Mouse (Mus musculus) B cell, adult 62 days (primary cell): ENCODE data around the gene Olfr350. TPM values are rescaled to one million over a fixed set of nuclear protein-coding genes. Genes with fewer than 3 reads are reported as not detected.

Source experiments
- total RNA-seq: library from RNA; stranded (reverse); gene quantifications from 4 replicates; pipeline ENCODE4 v1.2.4, GENCODE M21; 2023

The Olfr350 gene
- not detected in 4 replicates for total RNA-seq

DNA sequence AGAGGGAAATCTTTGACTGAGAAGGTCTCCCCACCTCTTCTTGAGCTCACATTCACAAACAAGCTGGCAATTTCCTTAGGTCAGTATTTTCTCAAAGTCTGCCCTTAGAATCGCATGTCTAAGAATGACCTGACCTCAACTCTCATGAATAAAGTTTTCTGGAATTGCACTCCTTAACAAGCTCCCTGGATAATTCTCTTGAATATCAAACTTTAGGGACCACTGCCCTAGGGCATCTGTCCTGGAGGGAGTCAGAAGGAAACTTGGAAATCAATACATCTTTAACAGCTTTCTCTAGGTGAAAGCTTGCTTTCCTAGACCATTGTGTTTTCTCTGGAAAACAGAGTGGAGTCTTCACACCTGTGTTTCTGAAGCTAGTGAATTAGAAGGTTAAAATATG lies at the start of gene Olfr350:
TSS of gene Olfr350 (plus strand) at position 301 of the 400 bp plus-strand sequence.

GRCm38 (mm10) chr2:36816932-36817331 lies 29.2 kb upstream of the Olfr350 start, which contains the start of gene Olfr3:
Gene Olfr3 (minus strand): TSS chr2:36817032.

DNA sequence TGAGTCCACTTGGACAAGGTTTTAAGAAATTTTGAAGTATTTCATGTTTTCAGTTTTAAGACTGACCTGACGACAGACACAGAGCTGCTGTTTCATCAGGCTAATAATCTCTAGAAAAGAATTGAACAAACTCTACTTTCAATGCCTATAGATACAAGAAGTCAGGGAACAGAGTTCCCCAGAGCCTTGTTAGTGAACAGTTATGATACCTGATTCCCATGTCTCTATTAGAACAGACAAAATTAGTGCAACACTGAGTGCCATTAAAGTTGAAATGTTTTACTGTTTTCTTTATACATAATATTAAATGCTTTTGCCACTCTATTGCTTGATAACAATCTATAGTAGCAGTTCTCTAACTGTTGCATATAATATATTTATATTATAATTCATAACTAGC lies 16.4 kb downstream of the Olfr350 start, which contains the start of gene Olfr351:
TSS of gene Olfr351 (minus strand) at position 101 of the 400 bp plus-strand sequence.

GRCm38 (mm10) chr2:36868160-36868559 lies 22.1 kb downstream of the Olfr350 start, which contains the start of gene Olfr352:
Gene Olfr352 (plus strand): TSS chr2:36868460.

GRCm38 (mm10) chr2:36892836-36893235 lies 46.7 kb downstream of the Olfr350 start, which contains the start of gene Olfr353:
Gene Olfr353 (minus strand): TSS chr2:36892936.

Other genes with a start within 250 kb of the Olfr350 start
- not detected in 4 replicates for gene Olfr345, start 206.3 kb upstream of the Olfr350 start, total RNA-seq
- not detected in 4 replicates for gene Olfr346, start 160.5 kb upstream of the Olfr350 start, total RNA-seq
- gene Olfr347, start 114.4 kb upstream of the Olfr350 start, total RNA-seq: not detected in 4 replicates
- not detected in 4 replicates for gene Olfr348, start 62.0 kb upstream of the Olfr350 start, total RNA-seq
- gene Olfr50, start 55.8 kb upstream of the Olfr350 start, total RNA-seq: not detected in 4 replicates
- not detected in 4 replicates for gene Olfr3, start 29.3 kb upstream of the Olfr350 start, total RNA-seq
- not detected in 4 replicates for gene Olfr351, start 16.4 kb downstream of the Olfr350 start, total RNA-seq
- gene Olfr352, start 22.1 kb downstream of the Olfr350 start, total RNA-seq: not detected in 4 replicates
- not detected in 4 replicates for gene Olfr353, start 46.6 kb downstream of the Olfr350 start, total RNA-seq
- gene Olfr354, start 59.4 kb downstream of the Olfr350 start, total RNA-seq: not detected in 4 replicates
- gene Olfr355, start 82.6 kb downstream of the Olfr350 start, total RNA-seq: not detected in 4 replicates
- gene Olfr356, start 90.8 kb downstream of the Olfr350 start, total RNA-seq: not detected in 4 replicates
- not detected in 4 replicates for gene Olfr357, start 147.5 kb downstream of the Olfr350 start, total RNA-seq
- not detected in 4 replicates for gene Olfr358, start 163.0 kb downstream of the Olfr350 start, total RNA-seq
- gene Olfr360, start 219.4 kb downstream of the Olfr350 start, total RNA-seq: not detected in 4 replicates
- gene Olfr361, start 243.0 kb downstream of the Olfr350 start, total RNA-seq: not detected in 4 replicates